Mouse (Mus musculus) lung, adult 2 months (tissue): ENCODE data around the gene Zbtb34.

Experiments used
- CTCF ChIP-seq: fragments of 200-500 bp; IDR thresholded peaks from 2 replicates; pipeline ENCODE4 v1.5.1; 2011; ENCODE audit warnings: mild to moderate bottlenecking, low read length, control low read depth; ENCODE audit not compliant: insufficient read depth
- POLR2A ChIP-seq: fragments of 200-500 bp; IDR thresholded peaks from 2 replicates; pipeline ENCODE4 v1.6.1; 2011; ENCODE audit warnings: low read depth, mild to moderate bottlenecking, control low read depth, low read length, borderline replicate concordance; ENCODE audit errors: extremely low read depth

DNA sequence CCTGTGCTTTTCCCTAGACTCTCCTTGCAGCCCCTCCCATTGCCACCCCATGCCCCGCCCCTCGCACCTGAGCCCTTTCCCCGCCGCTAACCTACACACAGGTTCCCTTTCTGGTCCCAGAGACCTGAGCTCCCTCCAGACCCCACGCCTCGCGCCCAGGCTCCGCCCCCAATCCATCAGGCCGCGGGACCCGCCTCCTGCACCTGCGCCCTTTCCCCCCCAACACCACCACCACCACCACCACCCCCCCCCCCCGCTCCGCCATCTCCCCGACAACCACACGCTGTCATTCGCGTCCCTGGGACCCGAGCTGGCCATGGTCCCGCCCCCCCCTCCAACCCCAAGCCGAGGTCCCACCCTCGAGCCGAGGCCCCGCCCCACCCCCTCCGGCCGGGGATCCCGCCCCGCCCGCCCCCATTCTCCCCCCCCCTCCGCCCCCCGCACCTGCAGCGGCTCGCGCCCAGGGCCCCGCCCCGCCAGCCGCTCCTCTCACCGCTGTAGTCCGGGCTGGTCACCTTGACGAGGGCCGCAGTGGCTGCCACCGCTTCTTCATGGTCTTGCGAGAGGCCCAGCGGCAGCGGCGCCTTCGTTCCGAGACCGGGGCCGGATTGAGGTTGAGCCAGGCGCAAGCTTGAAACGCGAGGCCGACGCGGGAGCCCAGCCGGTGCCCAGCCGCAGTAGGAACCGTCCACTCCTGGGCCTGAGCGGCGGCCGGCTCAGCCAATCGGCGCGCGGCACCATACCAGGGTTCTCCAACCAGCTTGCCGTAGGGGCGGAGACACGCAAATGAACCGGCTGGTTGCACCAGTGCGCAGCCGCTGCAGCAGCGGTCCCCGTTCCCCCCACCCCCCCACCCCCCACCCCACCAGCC lies 60.1 kb downstream of the Zbtb34 start, which contains the start of gene Ralgps1:
- no peak for TF ChIP-seq CTCF
- TF ChIP-seq POLR2A = peak; percentile 42; the same call in 1 of the 2 replicates
